Mouse (Mus musculus) kidney, embryonic 16.5 days (tissue): ENCODE results near the gene Xiap. TPM values are rescaled to one million over a fixed set of nuclear protein-coding genes. Genes with fewer than 3 reads are reported as not detected.

Experiments
- ATAC-seq: fragments of 200-750 bp; cut with Nextera tagmentation; 2 replicates; pipeline ENCODE4 v1.8.0; 2017; ENCODE audit warnings: moderate TSS enrichment; ENCODE audit not compliant: low FRiP score, low TSS enrichment
- H3K27ac ChIP-seq: fragments of 300-500 bp; sonication (generic); 2 replicates; pipeline ENCODE4 v1.5.1; 2014; ENCODE audit warnings: low read length
- H3K27me3 ChIP-seq: fragments of 300-500 bp; sonication (generic); 2 replicates; pipeline ENCODE4 v1.6.1; 2014; ENCODE audit warnings: low read length, control low read depth, mixed read lengths; ENCODE audit not compliant: insufficient read depth
- H3K36me3 ChIP-seq: fragments of 300-500 bp; sonication (generic); 2 replicates; pipeline ENCODE4 v1.6.1; 2014; ENCODE audit warnings: low read length, control low read depth, mixed read lengths; ENCODE audit not compliant: insufficient read depth
- H3K4me1 ChIP-seq: fragments of 300-500 bp; sonication (generic); 2 replicates; pipeline ENCODE4 v1.6.1; 2014; ENCODE audit warnings: low read length, control low read depth, mixed read lengths; ENCODE audit not compliant: insufficient read depth
- H3K4me2 ChIP-seq: fragments of 300-500 bp; sonication (generic); replicated peaks from 2 replicates; pipeline ENCODE4 v1.6.1; 2014; ENCODE audit warnings: low read depth, low read length
- H3K4me3 ChIP-seq: fragments of 300-500 bp; sonication (generic); 2 replicates; pipeline ENCODE4 v1.5.1; 2014; ENCODE audit warnings: mild to moderate bottlenecking, low read length
- H3K9ac ChIP-seq: fragments of 300-500 bp; sonication (generic); replicated peaks from 2 replicates; pipeline ENCODE4 v1.6.1; 2014; ENCODE audit warnings: low read length
- H3K9me3 ChIP-seq: fragments of 300-500 bp; sonication (generic); 2 replicates; pipeline ENCODE4 v1.6.1; 2016; ENCODE audit warnings: low read length, control low read depth
- WGBS: fragments of 180-500 bp; shearing (Covaris S2); extraction: QIAGEN DNeasy Blood & Tissue Kit; methylation state at CpG from one replicate; pipeline ENCODE4 v1.1.7; 2014; 5-methylcytosine and 5-hydroxymethylcytosine counted together
- polyA plus RNA-seq: library from polyadenylated mRNA; unstranded; fragments of >200 nt; fragmentation: Nextera tagmentation; extraction: Ambion mirVana; gene quantifications from 2 replicates; pipeline ENCODE4 v1.2.1, GENCODE M21; 2015

Gene Xiap
- polyA plus RNA-seq, 1 experiment from 2014 or later = 12.0 TPM

- Histone ChIP-seq H3K4me3 (no peak overlapping the region), H3K9me3 (no peaks in the 10 kb centered on the region), H3K27ac (no peak overlapping the region), H3K36me3 (no peaks in the 10 kb centered on the region), H3K4me1 (no peaks in the 10 kb centered on the region), H3K27me3 (no peaks in the 10 kb centered on the region), H3K4me2 (no peak overlapping the region), H3K9ac (no peak overlapping the region)
- WGBS = 58% methylated on average over 7 of the region's 7 CpGs
- ATAC-seq = no peak
These were observed 25.6 kb upstream of the Xiap start for GRCm38 (mm10) chrX:42033911-42034310.

GRCm38 (mm10) chrX:42039481-42039880 is 20.0 kb upstream of the Xiap start:
- no peak for ATAC-seq
- H3K4me2 ChIP-seq = no peak overlapping the region
- H3K27me3 ChIP-seq = no peaks in the 10 kb centered on the region
- no peak overlapping the region for H3K4me3 ChIP-seq
- no peaks in the 10 kb centered on the region for H3K9me3 ChIP-seq
- 70% methylated on average over 5 of the region's 6 CpGs for WGBS
- no peak overlapping the region for H3K27ac ChIP-seq
- H3K9ac ChIP-seq = no peak overlapping the region
- no peaks in the 10 kb centered on the region for H3K36me3 ChIP-seq
- H3K4me1 ChIP-seq = no peaks in the 10 kb centered on the region

- H3K4me2 ChIP-seq = no peak overlapping the region
- ATAC-seq = no peak
- H3K36me3 ChIP-seq = no peaks in the 10 kb centered on the region
- WGBS = 77% methylated on average over 7 of the region's 7 CpGs
- H3K27me3 ChIP-seq = no peaks in the 10 kb centered on the region
- H3K9ac ChIP-seq = no peak overlapping the region
- H3K9me3 ChIP-seq = no peaks in the 10 kb centered on the region
- no peak overlapping the region for H3K4me3 ChIP-seq
- no peaks in the 10 kb centered on the region for H3K4me1 ChIP-seq
- no peak overlapping the region for H3K27ac ChIP-seq
These were observed 14.5 kb upstream of the Xiap start for GRCm38 (mm10) chrX:42044935-42045334.

- H3K4me2 ChIP-seq = no peak overlapping the region
- ATAC-seq = 0 out of 2 replicates have a peak, but pooled peaks have one; percentile 39
These were observed 8.5 kb upstream of the Xiap start for GRCm38 (mm10) chrX:42050652-42051643.

GRCm38 (mm10) chrX:42057012-42057411 is 2.5 kb upstream of the Xiap start:
- Histone ChIP-seq H3K4me1 (no peaks in the 10 kb centered on the region), H3K27me3 (no peaks in the 10 kb centered on the region), H3K4me2 (no peak overlapping the region), H3K4me3 (no peak overlapping the region), H3K9ac (no peak overlapping the region), H3K27ac (no peak overlapping the region), H3K9me3 (no peaks in the 10 kb centered on the region), H3K36me3 (no peaks in the 10 kb centered on the region)
- WGBS = 65% methylated on average over 5 of the region's 5 CpGs
- no peak for ATAC-seq

More at GRCm38 (mm10) chrX:42050652-42051643, 8.5 kb upstream of the Xiap start:
- Histone ChIP-seq H3K4me3 (no peak overlapping the region), H3K27ac (peak overlapping the region; percentile 39), H3K4me1 (no peaks in the 10 kb centered on the region), H3K9me3 (no peaks in the 10 kb centered on the region), H3K27me3 (no peaks in the 10 kb centered on the region), H3K9ac (no peak overlapping the region), H3K36me3 (no peaks in the 10 kb centered on the region)
- WGBS = 61% methylated on average over 5 of the region's 5 CpGs

- ATAC-seq = no peak
- no peak overlapping the region for H3K4me3 ChIP-seq
- H3K9me3 ChIP-seq = no peaks in the 10 kb centered on the region
- WGBS = 78% methylated on average over 4 of the region's 4 CpGs
- H3K4me2 ChIP-seq = no peak overlapping the region
- no peaks in the 10 kb centered on the region for H3K27me3 ChIP-seq
- H3K36me3 ChIP-seq = no peaks in the 10 kb centered on the region
- H3K4me1 ChIP-seq = no peaks in the 10 kb centered on the region
- H3K27ac ChIP-seq = no peak overlapping the region
- no peak overlapping the region for H3K9ac ChIP-seq
These were observed 1.6 kb upstream of the Xiap start for GRCm38 (mm10) chrX:42057873-42058272.

GRCm38 (mm10) chrX:42063621-42064020 is 4.1 kb downstream of the Xiap start:
- no peak overlapping the region for H3K4me3 ChIP-seq
- H3K27ac ChIP-seq = no peak overlapping the region
- no peaks in the 10 kb centered on the region for H3K4me1 ChIP-seq
- no peaks in the 10 kb centered on the region for H3K27me3 ChIP-seq
- ATAC-seq = no peak
- H3K9ac ChIP-seq = no peak overlapping the region
- 55% methylated on average over 1 of the region's 1 CpGs for WGBS
- no peaks in the 10 kb centered on the region for H3K9me3 ChIP-seq
- H3K4me2 ChIP-seq = no peak overlapping the region
- no peaks in the 10 kb centered on the region for H3K36me3 ChIP-seq

GRCm38 (mm10) chrX:42065086-42065485 is 5.6 kb downstream of the Xiap start:
- H3K9ac ChIP-seq = no peak overlapping the region
- H3K9me3 ChIP-seq = no peaks in the 10 kb centered on the region
- H3K27ac ChIP-seq = no peak overlapping the region
- no peak for ATAC-seq
- H3K4me3 ChIP-seq = no peak overlapping the region
- WGBS = 84% methylated on average over 6 of the region's 6 CpGs
- H3K27me3 ChIP-seq = no peaks in the 10 kb centered on the region
- no peak overlapping the region for H3K4me2 ChIP-seq
- no peaks in the 10 kb centered on the region for H3K4me1 ChIP-seq
- no peaks in the 10 kb centered on the region for H3K36me3 ChIP-seq

GRCm38 (mm10) chrX:42066771-42067170 is 7.3 kb downstream of the Xiap start:
- Histone ChIP-seq H3K36me3 (no peaks in the 10 kb centered on the region), H3K4me2 (no peak overlapping the region), H3K27me3 (no peaks in the 10 kb centered on the region), H3K27ac (no peak overlapping the region), H3K4me1 (peaks cover 5% of the 10 kb centered on the region; the same call in 1 of the 2 replicates), H3K9me3 (no peaks in the 10 kb centered on the region), H3K4me3 (no peak overlapping the region), H3K9ac (no peak overlapping the region)
- no peak for ATAC-seq
- WGBS = 80% methylated on average over 1 of the region's 1 CpGs

GRCm38 (mm10) chrX:42067791-42068200 is 8.3 kb downstream of the Xiap start:
- ATAC-seq = peak; percentile 85
- 41% methylated on average over 16 of the region's 27 CpGs for WGBS
- H3K9me3 ChIP-seq = no peaks in the 10 kb centered on the region

More at GRCm38 (mm10) chrX:42067791-42068200, 8.3 kb downstream of the Xiap start:
- peaks cover 5% of the 10 kb centered on the region; the same call in 1 of the 2 replicates for H3K4me1 ChIP-seq
- no peaks in the 10 kb centered on the region for H3K27me3 ChIP-seq
- H3K4me2 ChIP-seq = peak overlapping the region; percentile 50
- peak overlapping the region; percentile 94 for H3K27ac ChIP-seq
- H3K9ac ChIP-seq = peak overlapping the region; percentile 68
- peak overlapping the region; percentile 55 for H3K4me3 ChIP-seq
- H3K36me3 ChIP-seq = no peaks in the 10 kb centered on the region
